Mouse (Mus musculus) brain, embryonic 14.5 days (tissue): Measurements from ENCODE around the gene Uaca.

ENCODE experiments used
- CTCF ChIP-seq: fragments of 200-500 bp; IDR thresholded peaks from 2 replicates; pipeline ENCODE4 v1.5.1; 2012; ENCODE audit warnings: inconsistent platforms, mild to moderate bottlenecking, moderate library complexity, borderline replicate concordance; ENCODE audit not compliant: insufficient read depth, insufficient read length; ENCODE audit errors: extremely low read depth
- POLR2A ChIP-seq: fragments of 200-500 bp; IDR thresholded peaks from 2 replicates; pipeline ENCODE4 v1.6.1; 2012; ENCODE audit warnings: mild to moderate bottlenecking, inconsistent platforms, borderline replicate concordance; ENCODE audit not compliant: poor library complexity, insufficient read depth, insufficient read length, severe bottlenecking; ENCODE audit errors: extremely low read depth

DNA sequence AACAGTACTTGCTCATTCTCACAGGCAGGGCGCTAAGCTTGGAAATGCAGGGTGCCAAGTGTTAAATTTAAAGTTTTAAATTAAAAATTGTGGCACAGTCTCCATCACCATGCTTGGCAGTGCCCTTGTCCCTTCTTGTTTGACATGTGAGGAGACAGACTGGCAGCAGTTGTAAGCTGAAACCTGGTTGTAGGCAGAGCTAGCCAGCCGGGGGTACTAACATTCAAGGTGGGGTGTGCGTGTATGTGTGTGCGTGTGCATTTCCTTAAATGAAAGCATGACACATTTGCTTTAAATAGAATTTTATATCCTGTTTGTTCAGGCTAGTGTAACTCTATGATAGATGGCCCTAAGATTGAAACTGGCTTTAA, 42.7 kb downstream of the Uaca start:
- TF ChIP-seq CTCF = no peak
- no peak for TF ChIP-seq POLR2A
